Mouse (Mus musculus) frontal cortex, postnatal 25 days (tissue): ENCODE data around the gene Hyal3.

Experiments
- DNase-seq, 2 experiments: peaks; one replicate each; pipeline ENCODE4 v3.0.0; 2022; ENCODE audit warnings: low spot score in 2 of 2

The Hyal3 gene

DNA sequence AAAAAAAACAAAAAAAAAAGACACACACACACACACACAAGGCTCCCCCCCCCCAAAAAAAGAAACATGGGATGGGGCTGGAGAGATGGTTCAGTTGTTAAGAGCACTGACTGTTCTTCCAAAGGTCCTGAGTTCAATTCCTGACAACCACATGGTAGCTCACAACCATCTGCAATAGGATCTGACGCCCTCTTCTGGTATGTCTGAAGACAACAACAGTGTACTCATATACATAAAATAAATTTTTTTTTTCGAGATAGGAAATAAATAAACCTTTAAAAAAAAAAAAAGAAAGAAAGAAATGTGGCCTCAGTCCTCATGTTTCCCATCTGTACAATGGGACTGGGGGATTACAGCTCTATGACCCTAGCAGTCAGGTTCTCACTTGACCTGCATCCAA, 36.8 kb downstream of the Hyal3 start:
- DNase-seq, result no peak

DNA sequence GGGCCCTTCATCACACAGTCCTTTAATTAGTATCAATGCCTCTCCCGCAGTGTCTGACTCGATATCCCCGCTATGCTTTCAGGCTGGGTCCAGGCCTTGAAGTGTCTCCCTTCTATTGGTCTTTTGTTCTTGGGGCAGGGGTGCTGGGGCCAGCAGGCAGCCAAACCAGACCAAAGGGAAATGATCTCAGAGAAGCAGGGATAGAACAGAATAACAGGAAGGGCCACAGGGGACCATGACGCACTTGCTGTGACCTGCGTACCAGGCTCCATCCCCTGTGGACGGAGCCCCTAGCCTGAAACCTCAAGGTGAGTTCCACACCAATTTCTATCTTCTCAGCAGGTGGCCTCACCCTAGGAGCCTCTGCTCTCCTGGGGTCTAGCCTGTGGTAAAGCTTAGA, 37.5 kb downstream of the Hyal3 start:
- no peak for DNase-seq

DNA sequence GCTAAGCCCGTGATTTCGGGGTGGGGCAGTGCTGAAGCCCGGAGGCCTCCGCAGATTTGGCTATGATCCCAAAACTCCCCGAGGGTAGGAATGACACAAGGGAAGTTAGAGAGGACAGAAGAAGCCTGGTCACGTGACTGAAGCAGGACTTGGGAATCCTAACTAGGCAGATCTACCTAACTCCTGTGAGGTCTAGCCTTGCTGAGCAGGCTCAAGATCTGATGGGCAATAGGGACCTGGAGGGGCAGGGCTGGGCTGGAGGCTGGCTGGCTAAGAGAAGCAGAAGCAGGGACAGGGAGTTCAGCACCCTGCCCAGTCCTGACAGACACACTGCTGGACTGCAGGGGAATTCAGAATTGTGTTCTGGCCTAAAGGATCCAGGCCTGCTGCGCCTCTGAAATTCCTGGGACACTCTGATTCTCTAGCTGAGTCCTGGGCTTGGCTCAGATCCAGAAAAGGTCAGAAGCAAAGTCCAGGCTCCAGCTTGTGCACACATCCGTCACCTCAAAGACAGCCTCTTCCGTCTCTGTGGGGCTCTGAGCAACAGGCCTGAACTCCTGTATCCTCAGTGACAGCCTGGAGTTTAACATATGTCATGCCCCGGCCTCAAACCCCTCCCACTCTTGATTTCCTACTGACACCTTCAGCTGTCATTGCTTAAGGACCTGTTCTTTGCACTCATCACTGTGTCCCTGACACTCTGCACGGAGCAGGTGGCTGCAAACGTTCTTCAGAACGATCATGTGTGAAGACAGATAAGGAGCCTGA, 38.3 kb downstream of the Hyal3 start:
- no peak for DNase-seq

DNA sequence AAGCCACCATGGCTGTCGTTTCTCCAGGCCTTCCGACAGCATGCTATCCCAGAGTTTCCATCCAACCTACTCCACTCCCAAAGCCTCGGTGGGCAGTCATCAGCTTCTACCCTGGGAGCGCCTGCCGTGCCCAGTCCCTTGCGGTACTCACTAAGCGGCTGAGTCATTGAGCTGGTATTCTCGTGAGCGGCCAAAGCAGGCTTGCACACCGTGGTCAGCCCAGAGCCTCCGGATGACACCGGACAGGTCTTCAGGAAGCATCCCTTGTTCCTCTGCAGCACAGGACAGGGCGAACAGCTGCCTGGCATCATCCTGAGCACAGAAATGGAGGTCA, 38.9 kb downstream of the Hyal3 start:
- DNase-seq, result no peak

DNA sequence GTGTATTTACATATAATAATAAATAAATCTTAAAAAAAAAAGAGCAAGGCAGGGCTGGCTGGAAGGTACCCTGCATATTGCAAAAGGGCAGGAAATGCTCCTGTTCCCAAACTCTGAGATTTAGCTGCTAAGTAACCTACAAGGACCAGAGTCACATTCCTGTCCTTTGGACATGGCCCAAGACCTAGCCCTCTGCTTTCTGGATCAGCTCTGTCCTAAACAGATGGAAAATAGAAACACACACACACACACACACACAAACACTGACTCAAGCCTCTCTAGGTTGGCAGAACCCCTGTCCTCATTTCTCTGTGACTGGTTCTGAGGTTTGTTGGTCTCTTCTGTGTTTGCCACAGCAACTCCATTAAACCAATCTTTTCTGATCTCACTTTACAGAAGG, 40.3 kb downstream of the Hyal3 start:
- no peak for DNase-seq

DNA sequence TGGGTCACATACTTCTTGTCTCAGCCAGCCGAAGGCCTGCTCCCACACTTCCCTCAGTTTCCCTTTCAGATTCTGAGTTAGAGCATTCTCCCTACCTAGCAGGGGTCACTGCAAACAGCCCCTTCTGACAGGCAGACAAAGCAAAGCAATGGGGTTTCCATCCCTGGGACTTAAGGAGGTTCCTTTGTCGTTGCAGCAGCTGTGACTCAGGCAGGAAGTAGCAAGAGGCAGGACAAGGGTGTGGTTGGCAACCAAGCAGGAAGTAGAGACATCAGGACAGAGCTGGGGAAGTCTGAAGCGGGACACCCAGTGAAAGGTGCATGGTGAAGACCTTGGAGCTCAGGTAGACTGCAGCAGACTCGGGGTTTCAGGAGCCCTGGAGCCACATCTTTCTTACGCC, 43.9 kb downstream of the Hyal3 start:
- DNase-seq, result no peak

DNA sequence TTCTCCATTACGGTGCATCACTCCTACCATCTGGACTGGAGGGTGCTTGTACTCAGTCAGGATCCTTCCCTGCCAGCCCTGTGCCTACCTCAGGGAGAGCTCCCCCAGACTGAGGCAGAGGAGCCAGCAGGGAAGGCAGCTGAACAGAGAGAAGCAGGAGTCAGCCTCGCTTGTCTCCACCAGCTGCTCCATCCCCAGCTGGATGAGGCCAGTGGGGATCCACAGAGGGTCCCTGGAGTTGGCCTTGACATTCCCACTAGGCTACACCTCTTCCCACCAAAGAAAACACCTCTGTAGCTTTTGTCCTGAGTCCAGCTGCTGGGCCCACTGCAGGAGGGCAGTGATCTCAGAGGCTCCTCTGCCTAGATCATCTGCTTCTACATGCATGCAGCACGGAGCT, 44.3 kb downstream of the Hyal3 start:
- DNase-seq, result no peak

DNA sequence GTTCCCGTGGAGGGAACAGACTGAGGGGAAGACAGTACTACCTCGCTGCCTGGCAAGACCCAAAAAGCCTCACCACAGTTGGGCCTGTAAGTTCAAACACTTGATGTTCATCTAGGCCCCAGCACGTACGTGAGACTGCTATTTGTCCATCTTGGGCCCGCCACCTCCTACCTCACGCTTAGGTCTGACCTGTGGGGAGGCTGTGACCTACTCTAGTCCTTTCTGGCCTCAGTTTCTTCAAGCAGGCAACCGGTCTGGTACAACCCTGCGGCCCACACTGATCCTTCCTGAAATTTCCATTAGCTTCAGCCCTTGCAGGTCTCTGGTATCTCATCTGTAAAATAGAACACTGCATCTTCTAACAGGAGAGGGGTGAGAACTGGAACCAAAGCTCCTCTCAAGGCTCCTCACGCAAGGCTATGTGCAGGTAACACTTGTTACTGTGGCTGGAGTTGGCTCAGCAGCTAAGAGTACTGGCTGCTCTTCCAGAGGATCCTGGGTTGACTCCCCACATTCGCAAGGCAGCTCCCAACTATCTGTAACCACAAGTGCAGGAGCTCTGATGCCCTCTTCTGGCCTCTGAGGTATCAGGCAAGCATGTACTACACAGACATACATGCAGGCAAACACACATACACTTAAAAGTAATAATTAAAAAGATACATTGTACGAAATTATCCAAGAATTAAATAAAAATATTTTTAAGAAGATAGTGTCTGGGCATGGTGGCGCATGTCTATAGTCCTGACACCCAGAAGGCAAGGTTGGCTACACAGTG, 44.9 kb downstream of the Hyal3 start:
- DNase-seq, result no peak

DNA sequence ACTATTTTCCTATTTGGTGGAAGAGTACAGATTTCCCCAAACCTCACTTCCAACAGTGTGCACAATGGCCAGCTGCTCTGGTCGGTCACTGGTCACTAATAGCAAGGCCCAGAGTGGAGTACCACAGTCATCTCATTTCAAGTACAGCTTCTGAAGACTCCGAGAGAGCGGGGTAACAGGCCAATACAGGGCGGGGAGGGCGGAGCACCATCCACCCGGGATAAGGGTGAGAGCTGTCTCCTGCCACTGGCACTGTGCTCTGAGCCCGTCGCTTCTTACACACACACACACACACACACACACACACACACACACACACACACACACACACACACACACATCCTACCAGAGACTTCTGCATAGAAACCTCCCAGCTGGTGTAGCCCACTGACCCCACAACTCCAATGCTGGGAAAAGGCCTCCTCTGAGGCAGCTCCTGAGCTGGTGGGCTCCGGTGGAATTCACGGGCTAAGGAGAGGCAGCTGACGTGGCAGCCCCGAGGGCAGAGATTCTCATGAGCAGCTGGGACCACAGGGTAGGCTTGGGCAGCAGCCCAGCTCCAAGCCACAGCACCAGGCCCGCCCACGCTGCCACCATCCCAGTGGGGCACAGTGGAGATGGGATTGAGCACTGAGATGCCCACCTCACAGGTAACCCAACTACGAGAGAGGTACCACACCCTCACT, 45.7 kb downstream of the Hyal3 start:
- no peak for DNase-seq

DNA sequence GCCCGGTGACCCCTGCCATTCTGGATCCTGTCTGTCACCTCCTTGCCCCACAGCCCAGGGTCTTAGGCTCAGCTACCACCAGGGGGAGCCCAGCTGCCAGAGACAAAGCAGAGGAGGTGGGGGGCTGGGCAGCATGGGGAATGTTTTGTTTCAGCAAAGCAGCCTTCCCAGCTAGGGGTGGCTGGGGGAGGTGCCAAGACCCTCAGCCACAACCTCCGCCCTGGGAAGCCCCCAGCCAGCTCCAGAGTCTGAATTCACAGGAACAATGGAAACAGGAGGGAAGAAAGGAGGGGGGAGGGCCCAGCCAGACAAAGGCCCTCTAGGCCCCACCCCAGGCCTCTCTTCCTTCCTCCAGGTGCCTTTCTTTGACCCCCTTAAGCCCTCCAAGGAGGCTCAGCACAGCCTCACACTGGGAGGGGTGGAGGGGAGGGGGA, 46.2 kb downstream of the Hyal3 start:
- peak; percentile 68 to 72 for DNase-seq

DNA sequence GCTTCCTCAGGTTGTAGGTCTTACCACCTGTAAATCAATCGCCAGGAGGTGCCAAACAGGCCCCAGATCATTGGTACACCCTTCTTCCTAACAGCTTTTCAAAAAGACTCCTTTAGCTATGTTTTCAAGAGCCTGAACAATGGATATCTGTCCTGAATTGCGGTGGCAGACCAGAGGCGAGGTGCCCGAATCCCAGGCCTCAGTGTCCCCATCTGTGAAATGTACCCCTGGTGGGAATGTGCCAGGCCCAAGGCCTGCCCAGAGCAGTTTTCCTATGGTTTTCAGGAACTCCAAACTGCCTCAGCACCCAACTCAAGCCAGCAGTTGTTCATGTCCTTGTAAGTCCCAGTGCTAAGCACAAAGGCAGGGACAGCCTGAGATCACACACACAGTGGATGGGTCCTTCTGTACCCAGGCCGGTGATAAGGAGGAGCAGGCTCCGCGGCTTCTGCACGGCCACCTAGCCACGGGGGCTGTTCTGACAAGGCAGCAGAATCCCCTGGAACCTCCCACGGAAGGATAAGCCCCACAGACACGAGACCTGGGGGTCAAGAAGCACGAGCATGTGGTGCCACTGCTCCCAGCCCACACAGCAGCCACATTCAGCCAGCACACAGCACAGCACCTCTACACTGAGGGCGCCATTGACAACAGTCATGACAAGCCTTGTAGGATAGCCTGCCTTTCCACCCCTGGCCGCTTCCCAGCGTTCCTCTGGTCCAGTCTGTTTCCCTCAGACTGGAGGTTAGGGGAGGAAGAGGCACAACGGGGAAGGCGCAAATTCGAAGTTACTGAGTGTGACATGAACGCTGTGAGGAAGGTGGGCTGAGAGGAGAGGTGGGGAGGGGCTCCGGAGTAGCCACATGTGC, 47.0 kb downstream of the Hyal3 start:
- no peak for DNase-seq

DNA sequence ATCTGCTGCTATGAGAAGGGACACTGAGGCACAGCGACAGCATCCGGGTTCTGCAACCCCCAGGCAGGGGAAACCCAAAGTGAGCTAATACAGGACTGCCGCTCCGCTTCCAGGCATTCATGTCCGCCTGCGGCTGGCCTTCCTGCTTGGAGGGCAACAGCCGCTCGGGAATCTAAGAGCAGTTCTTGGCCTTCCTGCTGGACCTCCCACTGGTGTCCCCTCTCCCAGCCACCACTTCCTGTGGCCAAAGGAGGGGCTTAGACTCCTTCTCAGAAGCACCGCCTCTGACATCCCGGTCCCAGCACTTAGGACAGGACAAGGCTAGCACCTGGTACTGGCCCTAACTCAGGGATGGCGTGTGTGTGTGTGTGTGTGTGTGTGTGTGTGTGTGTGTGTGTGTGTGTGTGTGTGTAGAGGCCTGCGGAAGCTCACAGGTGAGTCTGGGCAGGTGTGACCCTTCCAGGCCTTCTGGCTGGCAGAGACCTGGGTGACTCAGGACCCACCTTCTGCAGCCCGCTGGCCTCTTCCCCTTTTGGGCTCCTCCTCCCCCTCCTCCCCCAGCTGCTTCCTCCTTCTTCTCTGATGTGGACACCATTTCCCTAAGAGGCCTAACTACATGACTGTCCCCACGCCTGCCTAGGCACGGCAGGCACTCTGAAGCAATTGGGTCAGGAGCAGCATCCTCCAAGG, 48.2 kb downstream of the Hyal3 start:
- no peak for DNase-seq

DNA sequence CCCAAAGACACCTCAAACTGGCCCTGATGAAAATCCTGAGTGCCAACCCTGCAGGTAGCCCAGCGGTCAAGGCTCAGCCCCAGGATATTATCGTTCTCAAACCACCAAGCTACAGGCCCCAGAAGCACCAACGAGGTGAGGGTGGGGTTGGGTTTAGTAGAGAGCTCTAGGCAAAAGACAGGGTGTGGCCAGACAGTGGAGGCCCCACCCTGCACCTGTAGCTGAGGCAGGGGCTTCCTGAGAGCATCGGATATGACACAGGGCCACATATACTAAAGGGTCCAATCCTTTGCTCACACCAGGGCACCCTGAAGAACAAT, 48.8 kb downstream of the Hyal3 start:
- no peak for DNase-seq

DNA sequence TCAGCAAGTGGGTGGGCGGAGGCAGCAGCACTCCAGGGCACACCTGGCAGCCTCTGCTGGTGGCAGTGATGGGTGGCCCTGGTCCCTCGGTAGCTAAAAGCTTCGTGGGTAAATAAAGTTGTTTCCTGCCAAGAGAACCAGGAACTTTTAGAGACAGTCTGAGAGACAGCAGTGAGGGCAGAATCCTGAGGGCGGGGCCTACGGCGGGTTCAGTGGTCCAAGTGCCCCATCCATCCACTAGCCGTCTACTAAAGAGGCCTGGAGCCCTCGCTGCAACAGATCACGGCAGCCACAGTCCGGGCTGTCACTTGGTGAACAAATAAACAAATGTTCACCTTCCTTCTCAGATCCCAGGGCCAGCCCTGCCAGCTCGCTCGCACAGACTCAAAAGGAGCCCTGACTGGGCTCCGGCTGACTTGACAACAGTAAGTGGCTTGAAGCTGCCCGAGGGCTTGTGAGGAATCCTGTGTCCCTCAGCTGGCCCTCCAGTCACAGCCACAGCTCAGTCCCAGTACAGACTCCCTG, 49.3 kb downstream of the Hyal3 start:
- DNase-seq, result no peak

DNA sequence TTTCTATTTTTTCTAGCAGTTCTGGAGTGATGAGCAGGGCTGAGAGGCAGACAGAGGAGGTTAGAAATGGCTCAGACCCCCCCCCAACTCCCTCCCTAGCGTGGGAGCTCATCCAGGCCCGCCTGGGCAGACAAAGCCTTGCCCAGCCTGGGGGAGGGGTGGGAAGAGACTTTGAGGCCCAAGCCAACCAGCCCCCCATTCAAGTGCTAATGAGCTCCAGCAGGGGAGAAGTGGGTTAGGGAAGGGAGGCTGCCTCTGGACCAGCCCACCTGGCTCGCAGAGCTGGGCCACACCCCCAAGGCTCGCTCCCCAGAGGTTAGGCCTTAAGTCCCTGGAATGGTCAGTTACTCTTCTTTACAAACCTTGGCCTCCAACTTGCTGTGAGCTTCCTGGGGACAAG, 50.0 kb downstream of the Hyal3 start:
- no peak for DNase-seq

DNA sequence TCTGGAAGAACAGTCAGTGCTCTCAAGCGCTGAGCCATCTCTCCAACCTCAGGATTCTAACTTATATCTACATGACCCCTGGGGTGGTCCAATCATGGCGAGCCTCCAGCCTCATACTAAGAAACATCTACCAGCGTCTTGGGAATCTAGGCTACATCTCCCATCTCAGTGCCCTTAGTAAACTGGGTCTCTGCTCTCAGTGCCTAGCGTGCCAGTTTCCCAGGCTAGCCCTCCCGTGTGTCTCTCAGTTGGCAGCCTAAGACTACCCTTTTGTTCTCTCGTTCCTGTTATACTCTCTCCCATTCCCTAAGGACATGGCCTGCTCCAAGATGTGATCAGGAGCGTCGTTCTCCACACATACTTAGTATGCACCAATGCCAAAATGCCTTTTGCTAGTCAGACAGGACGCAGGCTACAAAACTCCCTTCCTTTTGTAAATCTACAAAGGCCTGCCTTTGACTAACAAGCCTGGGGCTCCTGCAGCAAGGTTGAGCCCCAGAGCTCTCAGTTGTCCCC, 50.8 kb downstream of the Hyal3 start:
- DNase-seq, result no peak

DNA sequence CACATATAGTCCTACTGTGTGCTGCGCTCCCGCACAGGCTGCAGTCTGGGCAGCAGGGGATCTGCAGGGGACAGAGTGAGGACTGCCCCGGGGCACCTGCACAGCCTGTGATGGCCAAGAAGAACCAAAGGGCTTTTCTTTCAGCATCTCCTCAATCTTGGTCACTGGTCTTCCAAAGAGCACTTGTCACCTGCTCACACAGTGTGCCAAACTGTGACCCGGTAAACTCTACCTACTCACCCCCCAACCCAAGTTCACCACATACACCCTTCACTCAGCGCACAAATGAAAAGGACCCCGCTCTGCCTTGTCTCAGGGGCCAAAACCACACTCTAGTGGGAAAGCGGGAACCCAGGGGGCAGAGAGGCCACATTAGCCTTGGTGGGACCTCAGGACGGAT, 51.2 kb downstream of the Hyal3 start:
- DNase-seq, result no peak

DNA sequence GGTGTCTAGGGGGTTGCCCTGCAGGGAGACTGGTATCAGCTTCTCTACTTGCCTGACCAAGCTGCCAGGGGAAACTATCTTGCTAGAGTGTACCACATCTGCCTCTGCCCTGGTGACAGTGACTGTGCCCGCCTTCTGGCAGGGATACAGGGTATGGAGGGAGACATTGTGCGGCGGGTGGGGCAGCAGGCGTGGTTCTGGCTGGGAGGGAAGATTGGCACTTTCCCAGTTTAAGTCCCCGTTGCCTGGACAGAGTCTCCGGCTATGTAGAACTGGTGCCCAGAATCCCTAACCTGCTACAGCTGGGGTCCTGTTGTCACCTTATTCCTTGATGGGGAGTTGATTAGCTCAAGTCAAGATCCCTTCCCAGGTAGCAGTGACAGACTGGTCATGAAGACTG, 51.9 kb downstream of the Hyal3 start:
- DNase-seq, result no peak

DNA sequence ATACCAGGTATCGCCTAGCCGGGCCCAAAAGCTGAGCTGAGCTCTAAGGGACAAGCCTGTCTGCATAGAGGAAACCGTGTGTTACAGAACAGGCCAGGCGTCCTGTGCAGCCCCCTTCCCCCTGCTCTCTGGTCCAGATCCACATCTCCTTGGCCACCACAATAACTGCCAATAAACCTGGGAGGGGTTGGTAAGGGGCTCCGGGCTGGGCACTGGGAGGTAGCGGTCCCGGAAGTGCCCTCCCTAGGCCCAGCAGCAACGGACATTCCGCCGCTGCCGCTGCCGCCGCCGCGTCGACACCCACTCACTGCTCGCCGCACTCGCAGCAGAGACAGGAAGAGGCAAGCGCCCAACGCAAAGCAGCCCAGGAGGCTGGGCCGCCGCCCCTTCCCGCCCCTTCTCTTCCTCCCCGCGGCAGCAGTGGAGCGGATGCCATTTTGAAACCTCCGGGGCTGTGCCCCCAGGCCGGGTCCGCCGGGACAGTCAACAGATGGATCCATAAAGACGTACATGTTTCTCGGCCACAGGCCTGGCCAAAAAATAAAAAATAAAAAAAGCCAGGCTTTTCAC, 52.6 kb downstream of the Hyal3 start:
- DNase-seq, result peak; percentile 58 to 67

DNA sequence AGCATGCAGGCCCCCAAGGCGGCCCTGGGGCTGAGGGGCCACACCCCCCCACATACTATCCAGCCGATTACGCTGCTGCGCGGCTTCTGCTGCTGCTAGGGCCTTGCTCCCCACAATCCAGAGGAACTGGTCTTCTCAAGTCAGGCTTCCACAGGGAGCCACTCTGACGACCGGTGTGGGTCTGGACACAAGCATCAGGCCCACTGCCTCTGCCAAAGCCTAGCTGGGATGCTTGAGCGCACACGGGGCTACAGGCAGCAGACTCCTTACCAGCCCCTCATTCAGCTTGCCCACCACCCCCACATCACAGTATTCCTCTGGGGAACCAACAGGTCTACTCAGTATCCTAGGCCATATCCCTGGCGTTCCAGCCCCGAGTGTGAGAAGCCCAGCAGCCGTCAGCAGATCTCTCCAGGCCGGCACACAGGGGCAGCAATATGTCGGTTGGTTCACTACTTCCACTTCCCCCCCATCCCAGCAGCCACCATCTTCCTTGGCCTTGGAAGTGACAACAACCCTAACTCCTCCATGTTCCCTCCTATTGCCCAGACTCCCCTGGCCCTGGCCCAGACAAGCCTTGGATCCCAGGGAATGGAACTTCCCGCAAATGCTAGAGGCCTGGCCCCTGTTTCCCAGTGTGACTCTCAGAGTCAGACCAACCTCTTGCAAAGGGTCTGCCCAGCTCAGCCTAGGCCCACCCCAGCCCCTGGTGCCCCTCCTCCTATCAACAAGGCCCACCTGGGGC, 53.2 kb downstream of the Hyal3 start:
- DNase-seq, result peak in 1 of 2 experiments; percentile 39
